14 mouse cellular contexts compared by ENCODE assay signal in genomic region chr3:104247057-104247456, GRCm38 (mm10).
"Had no signal": no experiment of that assay in that cellular context is flagged by ENCODE, and none has a peak within 500 bp of the region (broad histone marks: within the 10 kb centered on the region; RNA-seq: fewer than 3 reads in every experiment).

No protein-coding gene starts in this region.

- DNase-seq: kidney, adult 11 months; kidney, adult 8-10 months; kidney, postnatal 10 days; kidney, postnatal 36 days; layer of hippocampus, postnatal 36 days; left cerebral cortex, postnatal 4 days; liver, postnatal 0 days; lung, embryonic 14.5 days; right cerebral cortex, adult 18-20 months; right cerebral cortex, postnatal 25 days; thymus, postnatal 14 days; thymus, postnatal 4 days had no signal

- ATAC-seq: liver, postnatal 0 days; lung, postnatal 0 days; midbrain, embryonic 15.5 days had no signal
